Mouse (Mus musculus) midbrain, embryonic 12.5 days (tissue): ENCODE data around the gene Kif3c. TPM values are rescaled to one million over a fixed set of nuclear protein-coding genes. Genes with fewer than 3 reads are reported as not detected.

Experiments used
- ATAC-seq: fragments of 200-750 bp; cut with Nextera tagmentation; 2 replicates; pipeline ENCODE4 v1.8.0; 2017; ENCODE audit warnings: low read depth, moderate TSS enrichment, moderate library complexity; ENCODE audit not compliant: low FRiP score
- H3K27ac ChIP-seq: fragments of 300-500 bp; sonication (generic); replicated peaks from 2 replicates; pipeline ENCODE4 v1.5.1; 2016; ENCODE audit warnings: mild to moderate bottlenecking
- H3K27me3 ChIP-seq: fragments of 300-500 bp; sonication (generic); 2 replicates; pipeline ENCODE4 v1.6.1; 2016; ENCODE audit warnings: mild to moderate bottlenecking
- H3K36me3 ChIP-seq: fragments of 300-500 bp; sonication (generic); 2 replicates; pipeline ENCODE4 v1.6.1; 2016
- H3K4me1 ChIP-seq: fragments of 300-500 bp; sonication (generic); 2 replicates; pipeline ENCODE4 v1.6.1; 2016
- H3K4me2 ChIP-seq: fragments of 300-500 bp; sonication (generic); replicated peaks from 2 replicates; pipeline ENCODE4 v1.6.1; 2016; ENCODE audit warnings: mild to moderate bottlenecking, moderate library complexity
- H3K4me3 ChIP-seq: fragments of 300-500 bp; sonication (generic); 2 replicates; pipeline ENCODE4 v1.5.1; 2016; ENCODE audit warnings: mild to moderate bottlenecking
- H3K9ac ChIP-seq: fragments of 300-500 bp; sonication (generic); replicated peaks from 2 replicates; pipeline ENCODE4 v1.6.1; 2016; ENCODE audit warnings: mild to moderate bottlenecking, moderate library complexity
- H3K9me3 ChIP-seq: fragments of 300-500 bp; sonication (generic); 2 replicates; pipeline ENCODE4 v1.6.1; 2016; ENCODE audit warnings: mild to moderate bottlenecking
- WGBS: fragments of 180-500 bp; shearing (Covaris S2); methylation state at CpG from one replicate; pipeline ENCODE4 v1.1.7; 2016; 5-methylcytosine and 5-hydroxymethylcytosine counted together
- polyA plus RNA-seq: library from polyadenylated mRNA; unstranded; fragments of >200 nt; fragmentation: Nextera tagmentation; extraction: Ambion mirVana; gene quantifications from 2 replicates; pipeline ENCODE4 v1.2.1, GENCODE M21; 2016

Kif3c gene
- polyA plus RNA-seq, 1 experiment from 2014 or later: 58.2 TPM

DNA sequence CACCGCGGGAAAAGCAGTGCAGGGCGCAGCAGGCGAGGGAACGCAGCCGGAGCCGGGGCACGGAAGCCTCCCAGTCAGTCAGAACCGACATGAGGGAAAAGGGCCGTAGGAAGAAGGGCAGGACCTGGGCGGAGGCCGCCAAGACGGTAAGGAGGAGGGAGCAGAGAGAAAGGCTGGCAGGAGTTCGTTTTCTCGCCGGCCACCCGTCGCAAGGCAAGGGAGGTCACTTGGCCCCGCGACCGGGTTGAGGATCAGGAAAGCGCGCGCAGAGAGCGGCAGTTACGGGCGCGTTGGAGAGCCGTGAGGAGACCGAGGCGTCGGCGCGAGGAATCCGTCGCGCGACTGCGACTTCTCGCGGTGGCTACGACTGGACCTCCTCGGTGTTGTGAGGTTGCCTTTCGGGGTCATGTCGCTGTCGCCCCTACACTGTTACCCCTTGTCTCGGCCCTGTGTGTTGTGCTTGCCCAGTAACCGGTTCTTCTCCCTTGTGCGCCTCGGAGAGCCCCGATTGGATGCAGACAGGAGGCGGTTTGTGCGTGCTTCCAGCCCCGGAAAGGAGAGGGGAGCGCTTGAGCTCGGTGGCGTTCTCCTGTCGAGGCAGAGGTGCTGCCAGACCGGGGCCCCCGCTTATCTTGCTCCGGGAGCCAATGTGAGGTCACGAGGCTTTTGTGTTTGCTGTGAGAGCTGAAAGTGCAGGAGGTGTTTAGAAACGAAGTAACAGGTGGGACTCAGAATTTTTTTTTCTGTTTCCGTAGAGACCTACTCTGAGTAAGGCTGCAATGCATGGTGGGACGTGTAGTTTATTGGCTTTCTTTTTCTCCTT, 62.3 kb downstream of the Kif3c start:
- peak overlapping the region; percentile 90 for H3K9ac ChIP-seq
- H3K9me3 ChIP-seq: no peaks in the 10 kb centered on the region
- peaks cover 5% of the 10 kb centered on the region; the same call in 1 of the 2 replicates for H3K36me3 ChIP-seq
- peaks cover 13% of the 10 kb centered on the region for H3K4me1 ChIP-seq
- ATAC-seq: peak; percentile 48
- H3K4me2 ChIP-seq: peak overlapping the region; percentile 69
- H3K4me3 ChIP-seq: peak overlapping the region; percentile 89
- under 1% methylated on average over 65 of the region's 65 CpGs for whole genome bisulfite sequencing
- H3K27me3 ChIP-seq: no peaks in the 10 kb centered on the region
- peak overlapping the region; percentile 93 for H3K27ac ChIP-seq

DNA sequence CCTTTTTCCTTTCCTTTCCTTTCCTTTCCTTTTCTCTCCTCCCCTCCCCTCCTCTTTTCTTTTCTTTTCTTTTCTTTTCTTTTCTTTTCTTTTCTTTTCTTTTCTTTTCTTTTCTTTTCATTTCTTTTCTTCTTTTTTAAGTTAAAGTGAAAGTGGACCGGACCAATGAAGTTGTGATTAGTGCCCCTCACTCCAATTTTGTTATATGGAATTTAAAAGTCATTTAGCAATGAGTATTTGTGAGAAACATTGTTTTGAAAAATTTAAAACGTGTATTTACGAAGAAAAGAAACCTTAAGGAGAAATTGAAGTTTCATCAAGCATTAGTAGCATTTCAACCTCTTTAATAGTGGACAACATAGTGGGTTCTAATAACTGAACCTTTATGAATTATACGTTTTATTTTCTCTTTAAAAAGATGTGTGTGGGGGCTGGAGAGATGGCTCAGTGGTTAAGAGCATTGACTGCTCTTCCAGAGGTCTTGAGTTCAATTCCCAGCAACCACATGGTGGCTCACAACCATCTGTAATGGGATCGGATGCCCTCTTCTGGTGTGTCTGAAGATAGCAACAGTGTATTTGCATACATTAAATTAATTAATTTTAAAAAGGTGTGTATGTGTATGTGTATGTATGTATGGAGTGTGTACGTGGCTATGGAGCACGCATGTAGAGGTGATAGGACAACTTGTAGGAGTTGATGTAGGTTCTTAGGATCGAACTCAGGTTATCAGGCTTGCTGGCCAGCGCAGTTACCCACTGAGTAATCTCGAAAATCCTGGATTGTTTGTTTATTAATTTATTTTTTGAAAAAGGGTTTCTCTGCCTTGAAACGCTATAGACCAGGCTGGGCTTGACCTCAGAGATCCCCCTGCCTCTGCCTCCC, 63.2 kb downstream of the Kif3c start:
- H3K27ac ChIP-seq: no peak overlapping the region

DNA sequence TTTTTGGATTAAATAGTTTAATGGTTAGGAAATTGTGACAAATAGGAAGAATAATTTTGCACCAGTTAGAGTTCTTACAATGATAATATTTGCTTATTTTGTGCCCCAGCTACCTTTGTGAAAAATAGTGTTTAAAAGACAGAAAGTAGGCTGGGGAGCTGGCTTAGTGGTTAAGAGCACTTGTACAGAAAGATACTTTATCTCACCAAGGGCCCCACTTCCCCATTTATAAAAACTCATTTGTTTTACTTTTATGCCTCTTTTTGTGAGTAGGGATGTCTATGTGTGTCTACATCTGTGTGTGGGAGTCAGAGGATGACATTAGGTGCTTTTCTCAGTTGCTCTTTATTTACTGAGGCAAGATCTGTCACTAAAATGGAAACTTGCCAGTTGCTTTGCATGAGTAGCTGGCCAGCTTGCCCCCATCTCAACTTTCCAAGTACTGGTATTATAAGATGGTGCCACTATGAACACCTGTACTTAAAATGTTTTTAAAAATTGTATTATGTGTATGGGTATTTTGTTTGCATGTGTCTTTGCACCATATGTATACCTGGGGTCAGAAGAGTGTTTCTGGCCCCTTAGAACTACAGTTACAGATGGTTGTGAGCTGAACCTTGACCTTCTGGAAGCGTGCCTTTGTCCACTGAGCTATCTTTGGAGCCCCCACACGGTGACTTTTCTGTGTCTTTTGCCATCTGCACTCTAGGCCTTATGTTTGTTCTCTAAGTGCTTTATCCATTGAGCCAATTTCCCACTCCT, 64.9 kb downstream of the Kif3c start:
- Histone ChIP-seq H3K9ac (no peak overlapping the region), H3K36me3 (peaks cover 8% of the 10 kb centered on the region; the same call in 1 of the 2 replicates), H3K4me1 (peaks cover 12% of the 10 kb centered on the region), H3K4me2 (no peak overlapping the region), H3K4me3 (no peak overlapping the region), H3K27me3 (no peaks in the 10 kb centered on the region), H3K9me3 (no peaks in the 10 kb centered on the region), H3K27ac (no peak overlapping the region)
- no peak for ATAC-seq
- 85% methylated on average over 2 of the region's 2 CpGs for WGBS

More for the DNA sequence above, 63.2 kb downstream of the Kif3c start:
- H3K4me1 ChIP-seq: peaks cover 13% of the 10 kb centered on the region
- H3K4me3 ChIP-seq: peak overlapping the region; percentile 89
- ATAC-seq: no peak
- no peaks in the 10 kb centered on the region for H3K9me3 ChIP-seq
- no peaks in the 10 kb centered on the region for H3K36me3 ChIP-seq
- H3K9ac ChIP-seq: no peak overlapping the region
- no peaks in the 10 kb centered on the region for H3K27me3 ChIP-seq
- WGBS: 68% methylated on average over 11 of the region's 11 CpGs
- peak overlapping the region; percentile 69 for H3K4me2 ChIP-seq

DNA sequence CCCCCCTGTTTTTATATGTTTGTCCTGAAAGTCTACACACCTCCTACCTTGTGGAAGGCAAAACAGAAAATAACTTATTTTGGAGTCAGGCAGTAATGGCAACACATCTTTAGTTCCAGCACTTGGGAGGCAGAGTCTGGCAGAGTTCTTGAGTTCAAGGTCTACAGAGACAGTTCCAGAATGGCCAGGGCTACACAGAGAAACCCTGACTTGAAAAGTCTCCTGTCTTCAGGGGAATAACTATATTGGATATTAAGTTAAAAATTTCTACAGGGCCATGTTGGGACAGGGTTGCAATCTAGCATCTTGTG, 65.5 kb downstream of the Kif3c start:
- Histone ChIP-seq H3K4me2 (no peak overlapping the region), H3K9ac (no peak overlapping the region), H3K4me3 (no peak overlapping the region), H3K4me1 (peaks cover 8% of the 10 kb centered on the region), H3K9me3 (no peaks in the 10 kb centered on the region), H3K36me3 (peaks cover 8% of the 10 kb centered on the region; the same call in 1 of the 2 replicates), H3K27me3 (no peaks in the 10 kb centered on the region), H3K27ac (no peak overlapping the region)
- no peak for ATAC-seq

DNA sequence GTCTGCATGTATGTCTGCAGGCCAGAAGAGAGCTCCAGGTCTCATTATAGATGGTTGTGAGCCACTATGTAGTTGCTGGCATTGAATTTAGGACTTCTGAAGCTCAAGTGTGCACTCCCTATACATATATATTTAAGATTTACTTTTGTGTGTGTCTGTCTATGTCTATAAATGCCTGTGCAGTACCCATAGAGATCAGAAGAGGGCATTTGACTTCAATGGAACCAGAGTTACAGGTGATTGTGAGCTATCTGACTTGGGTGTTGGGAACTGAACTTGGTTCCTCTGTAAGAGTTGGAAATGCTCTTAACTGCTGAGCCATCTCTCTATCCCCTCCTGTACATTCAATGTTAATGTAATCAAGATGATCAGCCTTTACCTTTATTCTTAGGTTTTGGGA, 66.1 kb downstream of the Kif3c start:
- Histone ChIP-seq H3K9ac (no peak overlapping the region), H3K4me3 (no peak overlapping the region), H3K36me3 (peaks cover 8% of the 10 kb centered on the region; the same call in 1 of the 2 replicates), H3K9me3 (no peaks in the 10 kb centered on the region), H3K27me3 (no peaks in the 10 kb centered on the region), H3K4me2 (no peak overlapping the region), H3K4me1 (peaks cover 5% of the 10 kb centered on the region), H3K27ac (no peak overlapping the region)
- ATAC-seq: no peak

DNA sequence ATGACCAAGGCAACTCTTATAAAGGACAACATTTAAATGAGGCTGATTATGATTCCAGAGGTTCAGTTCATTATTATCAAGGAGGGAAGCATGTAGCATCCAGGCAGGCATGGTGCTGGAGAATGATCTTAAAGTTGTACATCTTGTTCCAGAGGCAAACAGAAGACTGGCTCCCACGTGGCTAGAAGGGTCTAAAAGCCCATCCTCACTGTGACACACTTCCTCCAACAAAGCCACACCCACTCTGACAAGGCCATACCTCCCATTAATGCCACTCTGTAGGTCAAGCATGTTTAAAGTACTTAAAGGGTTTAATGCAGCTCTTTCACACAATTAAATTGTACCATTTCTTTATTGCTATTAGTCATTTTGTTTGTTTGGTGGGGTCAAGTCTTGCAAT, 68.8 kb downstream of the Kif3c start:
- Histone ChIP-seq H3K27me3 (no peaks in the 10 kb centered on the region), H3K4me2 (no peak overlapping the region), H3K36me3 (peaks cover 8% of the 10 kb centered on the region; the same call in 1 of the 2 replicates), H3K9me3 (no peaks in the 10 kb centered on the region), H3K4me3 (no peak overlapping the region), H3K4me1 (no peaks in the 10 kb centered on the region), H3K9ac (no peak overlapping the region), H3K27ac (no peak overlapping the region)
- 70% methylated on average over 1 of the region's 1 CpGs for WGBS
- ATAC-seq: no peak

DNA sequence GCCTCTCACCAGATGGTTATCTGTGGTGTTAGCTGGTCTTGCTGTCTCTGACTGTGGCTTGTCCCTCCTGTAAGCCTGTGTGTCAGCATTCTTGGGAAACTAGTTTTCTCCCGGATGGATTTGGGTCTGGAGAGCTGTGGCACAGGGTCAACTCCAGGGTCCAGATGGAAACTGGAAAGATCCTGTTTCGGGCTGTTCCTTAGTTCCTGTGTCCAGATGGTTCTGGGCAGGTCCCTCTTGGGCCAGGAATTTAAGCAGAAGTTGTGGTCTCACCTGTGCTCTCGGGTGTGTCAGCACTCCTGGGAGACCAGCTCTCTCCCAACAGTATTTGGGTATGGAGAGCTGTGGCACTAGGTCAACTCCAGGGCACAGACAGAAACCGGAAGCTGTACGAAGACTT, 71.5 kb downstream of the Kif3c start:
- no peak overlapping the region for H3K9ac ChIP-seq
- 96% methylated on average over 5 of the region's 5 CpGs for WGBS
- no peaks in the 10 kb centered on the region for H3K9me3 ChIP-seq
- peaks cover 8% of the 10 kb centered on the region; the same call in 1 of the 2 replicates for H3K36me3 ChIP-seq
- H3K27ac ChIP-seq: no peak overlapping the region
- H3K4me3 ChIP-seq: no peak overlapping the region
- H3K27me3 ChIP-seq: no peaks in the 10 kb centered on the region
- no peak overlapping the region for H3K4me2 ChIP-seq
- no peaks in the 10 kb centered on the region for H3K4me1 ChIP-seq
- ATAC-seq: no peak

DNA sequence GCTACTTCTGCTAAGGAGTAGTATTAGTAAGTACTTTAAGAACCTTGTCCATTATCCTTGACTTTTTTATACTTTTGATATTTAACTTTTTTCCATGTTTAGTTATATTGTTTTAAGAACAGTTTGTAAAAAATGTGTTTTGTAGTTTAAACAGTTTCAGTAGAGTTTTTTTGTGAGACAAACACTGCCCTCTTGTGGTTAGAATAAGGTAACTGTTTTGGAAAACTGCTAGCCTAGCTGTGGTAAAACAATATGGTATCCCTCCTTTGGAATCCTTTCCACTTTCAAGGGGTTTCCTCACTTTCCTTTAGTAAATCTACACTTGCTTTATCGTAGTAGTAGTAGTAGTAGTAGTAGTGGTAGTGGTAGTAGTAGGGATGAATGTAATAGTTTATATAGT, 72.9 kb downstream of the Kif3c start:
- Histone ChIP-seq H3K4me2 (no peak overlapping the region), H3K9ac (no peak overlapping the region), H3K27me3 (no peaks in the 10 kb centered on the region), H3K4me3 (no peak overlapping the region), H3K27ac (no peak overlapping the region), H3K36me3 (peaks cover 8% of the 10 kb centered on the region; the same call in 1 of the 2 replicates), H3K4me1 (no peaks in the 10 kb centered on the region), H3K9me3 (no peaks in the 10 kb centered on the region)
- WGBS: 92% methylated on average over 1 of the region's 1 CpGs
- ATAC-seq: no peak

DNA sequence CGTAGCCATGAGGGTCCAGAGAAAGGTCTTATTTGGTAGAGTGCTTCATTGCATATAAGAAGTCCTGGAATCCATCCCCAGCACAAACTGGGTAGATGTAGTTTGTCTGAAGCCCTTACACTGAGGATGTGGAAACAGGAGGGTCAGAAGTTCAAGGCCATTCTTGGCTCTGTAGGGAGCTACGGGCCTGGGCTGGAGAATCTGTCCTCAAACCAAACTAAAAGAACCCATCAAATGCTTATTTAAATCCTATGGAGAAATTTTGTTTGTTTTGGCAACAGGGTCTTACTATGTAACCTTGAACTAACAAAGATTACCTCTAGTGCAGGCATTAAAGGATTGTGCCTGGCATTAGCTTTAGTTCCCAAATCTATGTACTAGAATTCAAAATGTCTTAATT, 76.0 kb downstream of the Kif3c start:
- Histone ChIP-seq H3K4me3 (no peak overlapping the region), H3K4me2 (no peak overlapping the region), H3K27ac (no peak overlapping the region), H3K9me3 (no peaks in the 10 kb centered on the region), H3K27me3 (no peaks in the 10 kb centered on the region), H3K4me1 (no peaks in the 10 kb centered on the region), H3K9ac (no peak overlapping the region), H3K36me3 (peaks cover 4% of the 10 kb centered on the region; the same call in 1 of the 2 replicates)
- 77% methylated on average over 2 of the region's 2 CpGs for WGBS
- no peak for ATAC-seq

DNA sequence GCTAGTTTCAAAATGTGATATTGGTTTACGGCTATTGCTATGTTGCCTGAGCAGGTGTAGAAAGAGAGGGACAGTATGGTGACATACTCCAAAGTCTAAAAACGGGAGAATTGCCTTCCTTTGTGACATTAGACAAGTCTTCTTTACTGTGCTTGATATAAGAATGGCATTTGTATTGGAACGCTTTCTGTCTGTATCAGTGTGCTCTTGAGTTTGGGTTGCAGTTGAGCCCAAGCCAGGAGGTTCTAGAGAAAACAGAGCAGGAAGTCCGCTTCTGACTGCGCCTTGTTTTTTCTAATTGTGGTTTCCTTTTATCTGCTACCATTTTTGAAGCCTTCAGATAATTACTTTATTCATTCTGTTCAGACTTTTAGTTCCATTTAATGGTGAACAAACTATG, 76.4 kb downstream of the Kif3c start:
- 91% methylated on average over 5 of the region's 5 CpGs for WGBS
- Histone ChIP-seq H3K9ac (no peak overlapping the region), H3K36me3 (peaks cover 4% of the 10 kb centered on the region; the same call in 1 of the 2 replicates), H3K27ac (no peak overlapping the region), H3K9me3 (no peaks in the 10 kb centered on the region), H3K4me3 (no peak overlapping the region), H3K4me2 (no peak overlapping the region), H3K4me1 (no peaks in the 10 kb centered on the region), H3K27me3 (no peaks in the 10 kb centered on the region)
- no peak for ATAC-seq

DNA sequence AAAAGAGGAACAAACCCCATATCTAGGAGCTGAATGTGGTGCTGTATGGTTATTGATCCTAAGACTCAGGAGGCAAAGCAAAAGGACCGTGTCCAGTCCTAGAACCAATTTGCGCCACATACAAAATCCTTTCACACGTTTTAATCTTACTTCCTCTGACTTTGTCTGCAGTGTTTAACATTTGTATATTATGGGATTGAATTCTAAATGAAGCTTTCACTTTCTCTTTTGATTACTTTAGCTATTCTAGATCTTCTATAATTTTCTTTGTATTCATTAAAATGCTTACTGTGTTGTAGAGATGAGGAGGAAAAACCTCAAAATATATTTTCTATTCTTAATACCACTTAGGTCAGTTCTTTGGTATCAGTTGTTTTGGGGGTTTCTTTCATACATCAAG, 88.6 kb downstream of the Kif3c start:
- ATAC-seq: no peak
- 80% methylated on average over 3 of the region's 3 CpGs for WGBS

More for the DNA sequence above, 88.6 kb downstream of the Kif3c start:
- Histone ChIP-seq H3K36me3 (peaks cover 32% of the 10 kb centered on the region), H3K27me3 (no peaks in the 10 kb centered on the region), H3K9ac (no peak overlapping the region), H3K27ac (no peak overlapping the region), H3K4me3 (no peak overlapping the region), H3K4me1 (no peaks in the 10 kb centered on the region), H3K9me3 (no peaks in the 10 kb centered on the region), H3K4me2 (no peak overlapping the region)
